Mouse (Mus musculus): ENCODE results near the gene Tmeff1.

- TF ChIP-seq CTCF (IDR thresholded peaks at IDR 0.05; ENCODE audit: low read depth) (no peak), EP300 (IDR thresholded peaks at IDR 0.05; ENCODE audit: low read depth) (no peak)
These were observed 93.8 kb downstream of the Tmeff1 start for GRCm38 (mm10) chr4:48678793-48679192.
